Mouse (Mus musculus): ENCODE data around the gene Btn1a1. TPM values are rescaled to one million over a fixed set of nuclear protein-coding genes. Genes with fewer than 3 reads are reported as not detected.

The Btn1a1 gene
- polyA plus RNA-seq, 1 experiment, result not detected

- WGBS, result 12% methylated on average over 28 of the region's 28 CpGs
- TF ChIP-seq CTCF (IDR thresholded peaks at IDR 0.05; ENCODE audit: insufficient read depth, low read length) (no peak), POLR2A (IDR thresholded peaks at IDR 0.05; ENCODE audit: borderline replicate concordance, extremely low read depth, low read depth, low read length) (no peak)
- Histone ChIP-seq H3K4me1 (ENCODE audit: control insufficient read depth, insufficient read depth, low read length) (no peaks in the 10 kb centered on the region; the same call in 1 of the 2 replicates), H3K4me3 (replicated peaks; ENCODE audit: extremely low read depth, low read depth, low read length) (no peak overlapping the region)
- DNase-seq, result no peak
These were observed 52.8 kb downstream of the Btn1a1 start for GRCm38 (mm10) chr13:23412630-23413521.

DNA sequence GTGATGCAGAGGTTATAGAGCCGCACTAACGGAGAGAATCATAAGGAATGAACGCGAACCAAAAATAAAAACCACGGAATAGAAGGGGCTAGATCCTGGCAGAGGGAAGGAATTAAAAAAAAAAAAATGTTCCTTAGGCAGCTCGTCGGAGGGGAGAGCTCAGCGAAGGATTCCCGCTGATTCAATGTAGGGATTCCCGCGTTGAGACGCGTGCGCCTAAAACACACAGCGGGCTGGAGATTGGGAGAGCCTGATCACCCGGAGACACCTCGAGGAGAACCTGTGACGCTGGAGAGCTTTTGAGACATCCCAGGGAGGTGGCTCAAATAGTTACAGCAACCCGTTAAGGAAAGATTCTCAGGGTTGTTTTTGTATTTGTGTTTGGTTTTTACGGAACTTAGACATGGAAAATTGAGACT lies 53.5 kb downstream of the Btn1a1 start:
- WGBS, result 4% methylated on average over 20 of the region's 20 CpGs
- no peak for TF ChIP-seq CTCF (IDR thresholded peaks at IDR 0.05; ENCODE audit: insufficient read depth, low read length)
- TF ChIP-seq POLR2A (IDR thresholded peaks at IDR 0.05; ENCODE audit: borderline replicate concordance, extremely low read depth, low read depth, low read length), result no peak
- Histone ChIP-seq H3K4me1 (ENCODE audit: control insufficient read depth, insufficient read depth, low read length) (no peaks in the 10 kb centered on the region; the same call in 1 of the 2 replicates), H3K4me3 (replicated peaks; ENCODE audit: extremely low read depth, low read depth, low read length) (no peak overlapping the region)
- DNase-seq, result no peak

DNA sequence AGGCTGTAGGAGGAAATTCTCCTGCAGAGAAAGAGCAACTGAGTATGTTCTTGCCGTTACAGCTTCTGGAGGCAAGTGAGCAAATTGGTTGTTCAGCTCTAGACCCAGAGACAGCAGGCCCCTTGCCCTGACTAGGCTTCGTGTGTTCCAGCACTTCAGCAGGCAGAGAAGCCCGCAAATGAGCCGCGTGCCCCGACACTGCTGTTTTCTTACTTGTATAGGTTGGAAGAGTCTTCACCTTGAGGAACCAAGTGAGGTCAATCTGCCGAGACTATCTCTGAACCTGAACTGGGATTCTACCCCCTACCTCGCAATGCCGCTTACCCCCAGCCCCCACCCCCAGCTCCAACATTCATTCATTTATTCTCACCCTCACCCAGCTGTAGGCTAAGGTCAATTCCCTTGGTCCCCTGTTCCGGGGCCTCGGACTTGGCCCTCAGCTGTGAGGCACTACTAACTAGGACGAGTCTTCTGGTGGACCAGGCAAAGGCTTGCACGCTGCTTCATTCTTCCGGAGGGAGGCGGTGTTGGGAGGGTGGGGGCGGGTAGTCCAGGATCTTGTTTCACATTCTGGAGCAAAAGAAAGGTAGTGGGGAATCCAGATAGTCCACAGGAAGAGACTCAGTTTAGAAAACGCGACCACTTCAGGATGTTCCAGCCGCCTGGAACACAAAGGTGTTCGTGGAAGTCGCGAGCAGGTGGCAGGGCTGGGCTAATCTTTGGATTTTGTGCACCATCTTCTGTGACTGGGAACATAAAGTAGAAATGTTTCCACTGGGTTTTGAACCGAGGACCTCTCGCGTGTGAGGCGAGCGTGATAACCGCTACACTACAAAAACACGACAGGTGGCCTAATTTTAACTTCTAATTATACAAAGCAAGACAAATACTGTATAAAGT lies 54.1 kb downstream of the Btn1a1 start:
- TF ChIP-seq POLR2A (IDR thresholded peaks at IDR 0.05; ENCODE audit: borderline replicate concordance, extremely low read depth, low read depth, low read length), result no peak
- TF ChIP-seq CTCF (IDR thresholded peaks at IDR 0.05; ENCODE audit: insufficient read depth, low read length), result no peak
- Histone ChIP-seq H3K4me3 (replicated peaks; ENCODE audit: extremely low read depth, low read depth, low read length) (no peak overlapping the region), H3K4me1 (ENCODE audit: control insufficient read depth, insufficient read depth, low read length) (no peaks in the 10 kb centered on the region; the same call in 1 of the 2 replicates)
- 15% methylated on average over 29 of the region's 29 CpGs for WGBS
- DNase-seq, result no peak

DNA sequence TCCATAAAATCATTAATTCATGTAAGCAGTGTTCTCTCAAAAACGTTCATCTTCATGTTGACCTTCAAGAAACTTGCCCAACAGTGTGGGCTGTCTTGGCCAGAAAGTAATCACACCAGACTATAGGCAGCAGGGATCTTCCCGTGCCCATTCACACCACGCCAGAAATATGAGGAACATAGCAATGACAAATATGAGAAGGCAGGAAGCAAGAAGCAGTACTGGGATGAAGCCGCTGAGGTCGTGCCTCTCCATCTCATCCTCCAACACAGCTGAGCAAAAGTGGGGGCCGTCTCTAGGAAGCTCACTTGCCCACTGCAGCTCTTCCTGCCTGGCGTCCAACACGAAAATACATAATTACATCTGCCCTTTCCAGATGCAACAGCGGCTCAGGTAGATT lies 55.1 kb downstream of the Btn1a1 start:
- no peak overlapping the region for H3K4me3 ChIP-seq (replicated peaks; ENCODE audit: extremely low read depth, low read depth, low read length)
- DNase-seq, result no peak
- no peaks in the 10 kb centered on the region; the same call in 1 of the 2 replicates for H3K4me1 ChIP-seq (ENCODE audit: control insufficient read depth, insufficient read depth, low read length)
- TF ChIP-seq POLR2A (IDR thresholded peaks at IDR 0.05; ENCODE audit: borderline replicate concordance, extremely low read depth, low read depth, low read length) (no peak), CTCF (IDR thresholded peaks at IDR 0.05; ENCODE audit: insufficient read depth, low read length) (no peak)
- WGBS, result 62% methylated on average over 9 of the region's 9 CpGs

Other genes with a start within 250 kb of the Btn1a1 start
- gene Vmn1r222, start 230.0 kb downstream of the Btn1a1 start, polyA plus RNA-seq (2012; rRNA removed), result not detected in 2 replicates
- gene Vmn1r223, start 218.8 kb downstream of the Btn1a1 start, polyA plus RNA-seq (2012; rRNA removed), result not detected in 2 replicates
- gene Zfp322a, start 96.7 kb downstream of the Btn1a1 start, polyA plus RNA-seq (2012; rRNA removed), result 1.4 and 2.4 TPM in 2 replicates
- gene Abt1, start 42.0 kb downstream of the Btn1a1 start, polyA plus RNA-seq (2012; rRNA removed), result 2.7 and 3.3 TPM in 2 replicates
- gene Btn2a2, start 23.0 kb upstream of the Btn1a1 start, polyA plus RNA-seq (2012; rRNA removed), result not detected in 2 replicates
- gene Hist1h4h, start 65.1 kb upstream of the Btn1a1 start, polyA plus RNA-seq (2012; rRNA removed), result 27.1 and 28.0 TPM in 2 replicates
- 28.7 and 47.1 TPM in 2 replicates for gene Hist1h2af, start 68.0 kb upstream of the Btn1a1 start, polyA plus RNA-seq (2012; rRNA removed)
- 2.1 and 2.3 TPM in 2 replicates for gene Hist1h3g, start 69.5 kb upstream of the Btn1a1 start, polyA plus RNA-seq (2012; rRNA removed)
- 0.66 and 0.87 TPM in 2 replicates for gene Hist1h2bh, start 77.5 kb upstream of the Btn1a1 start, polyA plus RNA-seq (2012; rRNA removed)
- 1.3 and 1.7 TPM in 2 replicates for gene Hist1h3f, start 78.2 kb upstream of the Btn1a1 start, polyA plus RNA-seq (2012; rRNA removed)
- gene Hist1h4f, start 85.7 kb upstream of the Btn1a1 start, polyA plus RNA-seq (2012; rRNA removed), result 1.4 and 1.8 TPM in 2 replicates
- 0.10 and 0.12 TPM in 2 replicates for gene Hist1h1d, start 87.4 kb upstream of the Btn1a1 start, polyA plus RNA-seq (2012; rRNA removed)
- 8.4 and 9.2 TPM in 2 replicates for gene Hist1h3e, start 96.5 kb upstream of the Btn1a1 start, polyA plus RNA-seq (2012; rRNA removed)
- gene Hist1h2ae, start 105.3 kb upstream of the Btn1a1 start, polyA plus RNA-seq (2012; rRNA removed), result 1.8 and 2.3 TPM in 2 replicates
- 9.8 and 22.7 TPM in 2 replicates for gene Hist1h2bg, start 105.5 kb upstream of the Btn1a1 start, polyA plus RNA-seq (2012; rRNA removed)
- 2.7 and 3.4 TPM in 2 replicates for gene Hist1h2bf, start 108.3 kb upstream of the Btn1a1 start, polyA plus RNA-seq (2012; rRNA removed)
- gene Hist1h2ad, start 108.5 kb upstream of the Btn1a1 start, polyA plus RNA-seq (2012; rRNA removed), result 1.2 and 2.0 TPM in 2 replicates
- 2.6 and 4.5 TPM in 2 replicates for gene Hist1h3d, start 109.9 kb upstream of the Btn1a1 start, polyA plus RNA-seq (2012; rRNA removed)
- 9.0 and 9.5 TPM in 2 replicates for gene Hist1h4d, start 115.7 kb upstream of the Btn1a1 start, polyA plus RNA-seq (2012; rRNA removed)
- 2.7 and 3.0 TPM in 2 replicates for gene Hist1h2be, start 155.2 kb upstream of the Btn1a1 start, polyA plus RNA-seq (2012; rRNA removed)
- 2.0 and 2.4 TPM in 2 replicates for gene Hist1h1e, start 156.7 kb upstream of the Btn1a1 start, polyA plus RNA-seq (2012; rRNA removed)
- 0.45 and 0.61 TPM in 2 replicates for gene Hist1h2ac, start 218.0 kb upstream of the Btn1a1 start, polyA plus RNA-seq (2012; rRNA removed)
- 142 and 182 TPM in 2 replicates for gene Hist1h2bc, start 218.3 kb upstream of the Btn1a1 start, polyA plus RNA-seq (2012; rRNA removed)
- not detected in 2 replicates for gene Hist1h1t, start 229.9 kb upstream of the Btn1a1 start, polyA plus RNA-seq (2012; rRNA removed)
- gene Hist1h4c, start 232.6 kb upstream of the Btn1a1 start, polyA plus RNA-seq (2012; rRNA removed), result 6.3 and 6.8 TPM in 2 replicates
- gene Hfe, start 245.0 kb upstream of the Btn1a1 start, polyA plus RNA-seq (2012; rRNA removed), result 21.3 and 24.2 TPM in 2 replicates